Mouse (Mus musculus) cerebellum, adult 2 months (tissue): ENCODE measurements around the gene Exosc1. TPM values are rescaled to one million over a fixed set of nuclear protein-coding genes. Genes with fewer than 3 reads are reported as not detected.

Source experiments
- DNase-seq, 2 experiments: peaks; one replicate each; pipeline ENCODE4 v3.0.0; 2021
- H3K27ac ChIP-seq: fragments of 200-500 bp; 2 replicates; pipeline ENCODE4 v1.5.1; 2012; ENCODE audit warnings: low read length, control low read depth, inconsistent platforms; ENCODE audit not compliant: insufficient read depth
- H3K27me3 ChIP-seq: fragments of 200-500 bp; 2 replicates; pipeline ENCODE4 v1.6.1; 2012; ENCODE audit warnings: inconsistent platforms, mild to moderate bottlenecking, low read length, moderate library complexity; ENCODE audit not compliant: control insufficient read depth, insufficient read depth
- H3K4me1 ChIP-seq: fragments of 200-500 bp; 2 replicates; pipeline ENCODE4 v1.6.1; 2011; ENCODE audit warnings: low read length; ENCODE audit not compliant: control insufficient read depth, insufficient read depth
- H3K4me3 ChIP-seq: fragments of 200-500 bp; replicated peaks from 2 replicates; pipeline ENCODE3; 2011; ENCODE audit warnings: mild to moderate bottlenecking, low read depth, low read length, control low read depth; ENCODE audit not compliant: insufficient read depth
- CTCF ChIP-seq: fragments of 200-500 bp; IDR thresholded peaks from 2 replicates; pipeline ENCODE4 v1.5.1; 2011; ENCODE audit warnings: low read depth, mild to moderate bottlenecking, control low read depth, low read length, moderate library complexity, borderline replicate concordance; ENCODE audit not compliant: insufficient read depth
- POLR2A ChIP-seq: fragments of 200-500 bp; IDR thresholded peaks from 2 replicates; pipeline ENCODE4 v1.6.1; 2011; ENCODE audit warnings: low read length, control low read depth, borderline replicate concordance; ENCODE audit not compliant: insufficient read depth
- WGBS: fragments of 180-500 bp; shearing (Covaris S2); methylation state at CpG from one replicate; pipeline ENCODE4 v1.1.7; 2018; 5-methylcytosine and 5-hydroxymethylcytosine counted together
- polyA plus RNA-seq: library from polyadenylated mRNA; depleted of rRNA; stranded (reverse); fragments of >200 nt; gene quantifications from 2 replicates; pipeline ENCODE4 v1.2.3, GENCODE M21; 2012; rRNA removed

Gene Exosc1
- polyA plus RNA-seq, 1 experiment = 25.6 TPM

- H3K27me3 ChIP-seq = no peaks in the 10 kb centered on the region
- H3K4me1 ChIP-seq = no peaks in the 10 kb centered on the region
- no peak for TF ChIP-seq CTCF
- no peak for TF ChIP-seq POLR2A
- WGBS = 95% methylated on average over 9 of the region's 9 CpGs
- no peak overlapping the region for H3K4me3 ChIP-seq
- DNase-seq = no peak
- no peak overlapping the region for H3K27ac ChIP-seq
These were observed 49.3 kb downstream of the Exosc1 start for GRCm38 (mm10) chr19:41883882-41884281.

GRCm38 (mm10) chr19:41881842-41882241, 51.4 kb downstream of the Exosc1 start:
- Histone ChIP-seq H3K27me3 (no peaks in the 10 kb centered on the region), H3K27ac (no peak overlapping the region), H3K4me3 (no peak overlapping the region), H3K4me1 (no peaks in the 10 kb centered on the region)
- 97% methylated on average over 4 of the region's 4 CpGs for WGBS
- TF ChIP-seq CTCF (no peak), POLR2A (no peak)
- no peak for DNase-seq

GRCm38 (mm10) chr19:41874356-41874755, 58.9 kb downstream of the Exosc1 start:
- H3K27me3 ChIP-seq = no peaks in the 10 kb centered on the region
- TF ChIP-seq POLR2A = no peak
- no peak for TF ChIP-seq CTCF
- DNase-seq = no peak
- no peaks in the 10 kb centered on the region for H3K4me1 ChIP-seq
- 93% methylated on average over 14 of the region's 14 CpGs for WGBS
- no peak overlapping the region for H3K4me3 ChIP-seq
- no peak overlapping the region for H3K27ac ChIP-seq

Other genes starting within 250 kb of the Exosc1 start
- 3.9 and 4.9 TPM in 2 replicates for gene Slit1, start 189.8 kb downstream of the Exosc1 start, polyA plus RNA-seq
- 2.4 and 2.5 TPM in 2 replicates for gene Arhgap19, start 131.4 kb downstream of the Exosc1 start, polyA plus RNA-seq
- gene Frat1, start 103.5 kb downstream of the Exosc1 start, polyA plus RNA-seq = 13.2 and 14.7 TPM in 2 replicates
- gene Frat2, start 85.3 kb downstream of the Exosc1 start, polyA plus RNA-seq = 6.9 and 7.1 TPM in 2 replicates
- gene Rrp12, start 37.2 kb downstream of the Exosc1 start, polyA plus RNA-seq = 15.1 and 16.4 TPM in 2 replicates
- gene Pgam1, start 21.5 kb downstream of the Exosc1 start, polyA plus RNA-seq = 858 and 879 TPM in 2 replicates
- gene Zdhhc16, start 57 bp upstream of the Exosc1 start, polyA plus RNA-seq = 60.9 and 70.4 TPM in 2 replicates
- gene Mms19, start 47.7 kb upstream of the Exosc1 start, polyA plus RNA-seq = 54.9 and 65.5 TPM in 2 replicates
- gene Ubtd1, start 48.3 kb upstream of the Exosc1 start, polyA plus RNA-seq = 28.1 and 29.4 TPM in 2 replicates
- gene Ankrd2, start 102.6 kb upstream of the Exosc1 start, polyA plus RNA-seq = 0.32 and 0.54 TPM in 2 replicates
- gene Hoga1, start 112.2 kb upstream of the Exosc1 start, polyA plus RNA-seq = 2.2 and 2.4 TPM in 2 replicates
- gene 4933411K16Rik, start 118.8 kb upstream of the Exosc1 start, polyA plus RNA-seq = 0.32 and 0.41 TPM in 2 replicates
- 43.4 and 44.6 TPM in 2 replicates for gene Morn4, start 152.9 kb upstream of the Exosc1 start, polyA plus RNA-seq
- 78.6 and 81.0 TPM in 2 replicates for gene Pi4k2a, start 157.0 kb upstream of the Exosc1 start, polyA plus RNA-seq
- 26.9 and 28.8 TPM in 2 replicates for gene Avpi1, start 195.6 kb upstream of the Exosc1 start, polyA plus RNA-seq
- gene Marveld1, start 214.0 kb upstream of the Exosc1 start, polyA plus RNA-seq = 11.7 and 12.8 TPM in 2 replicates
- gene Zfyve27, start 230.5 kb upstream of the Exosc1 start, polyA plus RNA-seq = 104 and 107 TPM in 2 replicates